Mouse (Mus musculus): ENCODE measurements around the gene Ntpcr.

The Ntpcr gene

GRCm38 (mm10) chr8:125744914-125745576 lies 15.3 kb downstream of the Ntpcr start:
- TF ChIP-seq GATA4 (IDR thresholded peaks at IDR 0.05; ENCODE audit: insufficient replicate concordance, low read length) = no peak

DNA sequence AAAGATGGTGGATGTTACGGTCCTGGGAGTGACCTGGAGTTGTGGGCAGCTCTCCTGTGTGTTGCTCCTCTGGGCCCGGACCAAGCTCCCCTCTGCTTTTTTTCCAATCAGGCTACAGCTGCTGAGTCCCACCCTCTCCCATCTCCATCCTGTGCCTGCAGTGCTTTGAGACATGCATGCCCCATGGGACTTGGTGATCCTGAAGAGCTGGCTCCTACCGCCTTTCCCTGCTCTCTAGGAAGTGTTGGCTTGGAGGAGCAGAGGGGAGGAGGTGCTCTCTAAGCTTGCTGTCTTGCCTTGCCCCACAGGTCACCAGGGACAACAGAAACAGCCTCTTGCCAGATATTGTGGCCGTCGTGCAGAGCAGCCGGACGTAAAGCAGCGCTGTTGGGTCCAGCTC lies 17.6 kb downstream of the Ntpcr start:
- TF ChIP-seq GATA4 (IDR thresholded peaks at IDR 0.05; ENCODE audit: insufficient replicate concordance, low read length) = no peak

GRCm38 (mm10) chr8:125750846-125751245 lies 21.1 kb downstream of the Ntpcr start:
- no peak for TF ChIP-seq GATA4 (IDR thresholded peaks at IDR 0.05; ENCODE audit: insufficient replicate concordance, low read length)

DNA sequence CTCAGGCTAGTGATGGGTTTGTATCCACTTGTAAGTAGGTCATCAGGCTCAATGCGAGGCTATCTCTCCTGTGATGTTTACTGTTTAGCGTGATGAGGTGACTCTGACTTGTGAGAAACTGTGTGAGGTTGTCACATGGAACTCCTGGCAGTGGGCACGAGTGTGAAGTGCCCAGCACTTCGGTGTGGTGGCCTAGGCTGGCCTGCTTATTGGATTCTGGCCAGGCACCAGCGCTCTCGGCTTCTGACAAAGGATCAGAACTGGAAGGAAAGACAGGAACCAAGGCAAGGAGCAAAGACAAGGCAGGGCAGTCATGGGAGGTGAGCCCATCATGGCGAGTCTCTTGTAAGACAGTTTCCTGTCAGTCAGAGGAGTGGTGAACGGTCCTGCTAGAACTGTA lies 26.1 kb downstream of the Ntpcr start:
- TF ChIP-seq GATA4 (IDR thresholded peaks at IDR 0.05; ENCODE audit: insufficient replicate concordance, low read length) = no peak

- TF ChIP-seq GATA4 (IDR thresholded peaks at IDR 0.05; ENCODE audit: insufficient replicate concordance, low read length) = no peak
Measured at GRCm38 (mm10) chr8:125756391-125757105, 26.8 kb downstream of the Ntpcr start.

GRCm38 (mm10) chr8:125757106-125757496 lies 27.3 kb downstream of the Ntpcr start:
- TF ChIP-seq GATA4 (IDR thresholded peaks at IDR 0.05; ENCODE audit: insufficient replicate concordance, low read length) = no peak

DNA sequence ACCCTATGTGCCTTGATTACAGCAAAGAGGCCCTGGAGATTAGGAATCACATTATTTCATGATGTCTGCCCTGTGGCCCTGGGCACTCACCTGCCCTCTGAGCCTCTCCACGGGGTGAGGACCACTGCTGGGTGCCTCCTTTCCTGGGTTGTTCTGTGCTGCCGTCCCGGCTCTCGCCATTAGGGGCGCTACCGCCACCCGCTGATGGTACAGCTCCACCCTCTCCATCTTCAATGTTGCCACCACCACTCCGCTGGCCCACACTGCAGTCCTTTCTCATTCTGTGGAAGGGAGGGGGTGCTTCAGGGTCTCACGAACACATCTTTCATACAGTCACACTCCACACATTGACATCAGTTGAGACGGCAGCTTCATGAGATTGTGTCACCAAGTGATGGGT lies 29.3 kb downstream of the Ntpcr start:
- no peak for TF ChIP-seq GATA4 (IDR thresholded peaks at IDR 0.05; ENCODE audit: insufficient replicate concordance, low read length)

DNA sequence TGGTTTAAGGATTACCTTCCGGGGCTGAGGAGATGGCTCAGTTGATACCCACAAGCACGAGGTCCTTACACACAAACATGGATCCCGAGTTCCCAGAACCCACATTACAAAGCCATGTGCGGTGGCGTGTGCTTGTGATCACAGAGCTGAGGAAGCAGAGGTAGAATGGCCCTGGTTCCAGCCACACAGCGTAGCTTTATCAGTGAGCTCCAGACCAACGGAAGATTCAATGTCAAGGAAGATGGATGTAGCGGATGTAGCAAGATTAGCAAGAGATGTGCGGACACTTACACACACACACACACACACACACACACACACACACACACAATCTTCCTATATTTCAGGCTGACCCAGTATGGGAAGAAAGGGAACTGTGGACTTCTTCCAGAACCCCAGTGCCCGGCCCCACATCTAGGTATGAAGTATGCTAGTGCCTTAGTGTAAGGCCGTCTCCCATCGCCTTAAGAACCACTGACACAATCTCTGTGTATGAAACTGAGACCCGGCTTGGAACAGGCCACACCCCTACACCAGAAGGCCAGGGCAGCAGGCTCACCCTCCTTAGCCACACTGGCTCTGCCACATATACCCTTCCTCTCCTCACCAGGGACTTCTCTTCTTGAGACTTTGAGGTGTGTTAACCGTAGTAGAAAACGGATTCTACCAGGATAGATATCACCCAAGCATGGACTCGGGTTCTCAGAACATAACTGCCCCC lies 33.5 kb downstream of the Ntpcr start:
- no peak; the same call in 1 of the 2 replicates for TF ChIP-seq GATA4 (IDR thresholded peaks at IDR 0.05; ENCODE audit: insufficient replicate concordance, low read length)

- TF ChIP-seq GATA4 (IDR thresholded peaks at IDR 0.05; ENCODE audit: insufficient replicate concordance, low read length) = no peak
Measured at GRCm38 (mm10) chr8:125768079-125768478, 38.3 kb downstream of the Ntpcr start.

DNA sequence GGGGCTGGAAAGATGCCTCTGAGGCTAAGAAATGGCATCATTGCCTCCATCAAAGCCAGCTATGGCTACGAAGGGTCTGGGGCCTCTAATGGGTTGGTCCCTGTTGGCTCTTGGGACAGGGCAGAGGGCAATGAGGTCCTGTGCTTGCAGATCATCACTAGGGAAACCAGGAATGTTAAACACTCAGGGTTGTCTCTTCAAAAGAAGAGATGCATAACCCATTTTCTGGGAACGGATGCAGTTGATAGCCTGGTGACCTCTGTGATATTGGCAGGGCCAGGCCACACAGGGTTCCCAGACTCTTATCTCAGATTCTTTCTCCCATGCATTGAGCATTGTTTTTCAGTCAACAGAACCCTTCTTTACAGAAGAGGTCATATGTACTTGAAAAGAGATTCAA lies 42.5 kb downstream of the Ntpcr start:
- no peak for TF ChIP-seq GATA4 (IDR thresholded peaks at IDR 0.05; ENCODE audit: insufficient replicate concordance, low read length)

- TF ChIP-seq GATA4 (IDR thresholded peaks at IDR 0.05; ENCODE audit: insufficient replicate concordance, low read length) = no peak
Measured at GRCm38 (mm10) chr8:125773281-125773803, 43.6 kb downstream of the Ntpcr start.

DNA sequence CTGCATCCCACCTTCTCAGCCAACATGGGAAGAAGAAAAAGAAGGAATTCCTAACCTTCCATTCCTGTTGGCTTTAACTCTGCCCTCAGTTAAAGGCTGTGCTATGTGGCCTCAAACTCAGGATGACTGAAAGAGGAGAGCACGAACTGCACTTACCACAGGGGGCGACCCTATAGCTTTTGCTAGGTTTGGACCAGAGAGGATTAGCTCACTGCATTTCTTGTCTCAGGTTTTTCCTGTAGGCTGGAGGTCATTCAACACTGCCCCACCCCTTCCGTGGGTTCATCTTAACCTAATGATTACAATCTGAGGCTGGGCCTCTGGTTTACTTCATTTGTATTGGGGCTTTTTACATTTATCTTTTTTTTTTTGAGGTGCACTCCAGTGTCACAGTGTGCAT lies 45.3 kb downstream of the Ntpcr start:
- no peak for TF ChIP-seq GATA4 (IDR thresholded peaks at IDR 0.05; ENCODE audit: insufficient replicate concordance, low read length)

DNA sequence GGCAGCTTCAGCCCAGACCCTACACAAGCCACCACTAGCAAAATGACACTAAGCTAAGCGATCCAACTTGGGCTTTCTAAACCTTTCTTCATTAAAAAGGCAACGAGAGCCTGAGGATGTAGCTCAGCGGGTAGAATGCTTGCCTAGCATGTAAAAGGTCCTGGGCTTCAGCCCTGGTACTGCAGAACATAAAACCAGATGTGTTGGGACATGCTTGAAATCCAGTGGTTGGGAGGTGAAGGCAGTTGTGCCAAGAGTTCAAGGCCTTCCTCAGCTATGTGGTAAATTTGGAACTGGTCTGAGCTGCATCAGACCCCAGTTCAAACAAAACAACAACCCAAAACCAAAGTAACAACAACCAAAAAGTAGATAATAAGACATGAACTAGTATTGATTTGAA lies 46.6 kb downstream of the Ntpcr start:
- no peak for TF ChIP-seq GATA4 (IDR thresholded peaks at IDR 0.05; ENCODE audit: insufficient replicate concordance, low read length)

DNA sequence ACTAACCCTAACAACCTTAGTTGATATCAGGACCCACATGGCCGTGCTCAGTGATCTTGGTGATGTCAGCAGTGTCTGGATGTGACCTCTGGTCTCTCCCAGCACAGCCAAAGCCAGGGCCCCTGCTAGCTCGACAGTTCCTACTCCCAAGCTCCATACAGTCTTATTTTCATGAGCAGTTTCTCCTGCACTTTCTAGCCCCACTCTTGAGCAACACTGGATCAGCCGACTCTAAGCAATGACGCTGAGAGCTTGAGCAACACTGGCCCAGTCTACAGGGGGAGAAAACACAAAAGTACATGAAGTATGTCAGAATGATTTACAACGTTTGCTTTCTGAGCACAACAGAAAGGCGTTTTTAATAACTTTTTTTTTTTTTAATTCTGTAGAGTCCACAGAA lies 47.0 kb downstream of the Ntpcr start:
- TF ChIP-seq GATA4 (IDR thresholded peaks at IDR 0.05; ENCODE audit: insufficient replicate concordance, low read length) = no peak

- TF ChIP-seq GATA4 (IDR thresholded peaks at IDR 0.05; ENCODE audit: insufficient replicate concordance, low read length) = no peak
Measured at GRCm38 (mm10) chr8:125777478-125778164, 47.9 kb downstream of the Ntpcr start.

Measured in liver, adult (tissue).